In the genomic region with DNA sequence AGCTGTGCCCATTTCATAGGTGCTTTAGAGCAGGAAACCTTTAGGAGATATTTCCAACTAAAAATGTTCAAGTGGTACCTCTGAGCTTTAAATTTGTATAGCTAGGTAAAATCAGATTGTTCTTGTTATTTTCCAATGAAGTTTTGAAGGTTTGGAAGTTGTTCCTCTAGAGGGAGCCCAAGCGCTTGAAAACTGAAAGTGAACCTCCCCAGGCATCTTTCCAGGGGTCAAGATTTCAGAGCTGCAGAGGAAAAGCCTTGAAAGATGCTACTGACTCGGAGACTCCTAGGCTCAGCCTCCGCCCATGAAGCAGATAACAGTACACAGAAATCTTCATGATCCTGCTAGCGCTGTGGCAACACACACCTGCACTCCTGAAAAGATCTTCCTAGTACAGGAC, we compare ENCODE assay signal across 9 mouse cellular contexts. TPM values are rescaled to one million over a fixed set of nuclear protein-coding genes. Genes with fewer than 3 reads are reported as not detected.
DNase-seq lines count a peak whose midpoint lies in the region; ATAC-seq and TF ChIP-seq lines count a peak whose summit lies in the region.
"Had no signal": no experiment of that assay in that cellular context is flagged by ENCODE, and none has a peak within 500 bp of the region (broad histone marks: within the 10 kb centered on the region; RNA-seq: fewer than 3 reads in every experiment).

No protein-coding gene starts in this region.

- no peaks in the 10 kb centered on the region for H3K4me1 ChIP-seq in liver, adult 2 months (ENCODE audit: control insufficient read depth, insufficient read depth, low read length)
- H3K4me1 ChIP-seq in liver, embryonic 12.5 days = no peaks in the 10 kb centered on the region
- H3K4me1 ChIP-seq in megakaryocyte, embryonic 14.5 days = peaks cover 33% of the 10 kb centered on the region

- no peak overlapping the region for H3K9ac ChIP-seq in liver, adult 2 months (ENCODE audit: low read depth, low read length)
- H3K9ac ChIP-seq in liver, embryonic 12.5 days = no peak overlapping the region

- H3K27ac ChIP-seq in liver, adult 2 months (replicated peaks; ENCODE audit: insufficient read depth, low read depth, low read length) = no peak overlapping the region
- no peak overlapping the region for H3K27ac ChIP-seq in liver, embryonic 12.5 days

- no peaks in the 10 kb centered on the region for H3K27me3 ChIP-seq in liver, adult 2 months (ENCODE audit: control insufficient read depth, insufficient read depth, low read length)
- no peaks in the 10 kb centered on the region for H3K27me3 ChIP-seq in liver, embryonic 12.5 days (replicated peaks)
- no peaks in the 10 kb centered on the region for H3K27me3 ChIP-seq in megakaryocyte, embryonic 14.5 days (replicated peaks)

- H3K36me3 ChIP-seq in liver, adult 2 months (ENCODE audit: control insufficient read depth, insufficient read depth, low read length) = no peaks in the 10 kb centered on the region
- no peaks in the 10 kb centered on the region for H3K36me3 ChIP-seq in liver, embryonic 12.5 days
- H3K36me3 ChIP-seq in megakaryocyte, embryonic 14.5 days (replicated peaks; ENCODE audit: low read length) = peaks cover 4% of the 10 kb centered on the region

- TF ChIP-seq POLR2A in liver, adult 2 months (IDR thresholded peaks at IDR 0.05; ENCODE audit: extremely low read depth, insufficient read depth, low read length) = no peak

- no peak for ATAC-seq in liver, embryonic 12.5 days

- no peak for TF ChIP-seq CTCF in liver, adult 2 months (IDR thresholded peaks at IDR 0.05; ENCODE audit: low read depth, low read length)

- H3K9me3 ChIP-seq in liver, embryonic 12.5 days (replicated peaks) = no peaks in the 10 kb centered on the region
- no peaks in the 10 kb centered on the region for H3K9me3 ChIP-seq in megakaryocyte, embryonic 14.5 days

- no peaks in the 10 kb centered on the region for H3K79me2 ChIP-seq in liver, adult 2 months (ENCODE audit: control insufficient read depth, insufficient read depth, low read length)

- no peak overlapping the region for H3K4me2 ChIP-seq in liver, embryonic 12.5 days

- no peak overlapping the region for H3K4me3 ChIP-seq in liver, adult 2 months (ENCODE audit: insufficient read depth, low read depth, low read length)
- H3K4me3 ChIP-seq in liver, embryonic 12.5 days = no peak overlapping the region
- H3K4me3 ChIP-seq in megakaryocyte, embryonic 14.5 days (replicated peaks) = peak overlapping the region; percentile 30

- 6% methylated on average over 4 of the region's 4 CpGs for WGBS in liver, adult 2 months
- WGBS in liver, embryonic 12.5 days (ENCODE audit: insufficient replicate concordance) = 11% methylated on average over 4 of the region's 4 CpGs

- peak; percentile 42 to 49 for DNase-seq in cerebellum, postnatal 14 days
- no peak for DNase-seq in cerebellum, postnatal 36 days
- peak; percentile 45 for DNase-seq in liver, adult 2 months (ENCODE audit: extremely low read depth, low read depth, low spot score)
- DNase-seq in NIH3T3 (ENCODE audit: low read depth) = peak; percentile 84
- peak; percentile 55 for DNase-seq in heart, postnatal 4 days
- DNase-seq in Muller cell, postnatal 12 days (ENCODE audit: inconsistent ontology term) = no peak

RNA-seq across cellular contexts. Expression of a gene that starts 6.5 kb away (rescaled TPM):
- total RNA-seq in liver, adult 2 months (2014; rRNA removed) = 1.0 and 1.2 TPM in 2 replicates
- 0.93 and 1.1 TPM in 2 replicates for polyA plus RNA-seq in liver, adult 2 months (2012; rRNA removed)
- polyA plus RNA-seq in liver, embryonic 12.5 days (2016; fragmentation: Nextera tagmentation; extraction: Ambion mirVana) = 0.39 and 0.50 TPM in 2 replicates
- under 1 TPM; 0.14 to 0.17 TPM for total RNA-seq in heart, postnatal 4 days (2021)
- 0.63 and 2.0 TPM in 2 replicates for polyA plus RNA-seq in megakaryocyte, embryonic 14.5 days (2012; ENCODE audit: insufficient read depth, low replicate concordance)
- polyA plus RNA-seq: heart, embryonic 14.5 days had no signal

Comparison
In these comparisons a context has a peak if more than half of its experiments do, and no peak if none do; other contexts are left out.
1. DNase-seq: peak in cerebellum, postnatal 14 days (2 of 2), liver, adult 2 months (single experiment), NIH3T3 (single experiment) and heart, postnatal 4 days (single experiment); none in cerebellum, postnatal 36 days (0 of 2) and Muller cell, postnatal 12 days (single experiment).